In the genomic region with DNA sequence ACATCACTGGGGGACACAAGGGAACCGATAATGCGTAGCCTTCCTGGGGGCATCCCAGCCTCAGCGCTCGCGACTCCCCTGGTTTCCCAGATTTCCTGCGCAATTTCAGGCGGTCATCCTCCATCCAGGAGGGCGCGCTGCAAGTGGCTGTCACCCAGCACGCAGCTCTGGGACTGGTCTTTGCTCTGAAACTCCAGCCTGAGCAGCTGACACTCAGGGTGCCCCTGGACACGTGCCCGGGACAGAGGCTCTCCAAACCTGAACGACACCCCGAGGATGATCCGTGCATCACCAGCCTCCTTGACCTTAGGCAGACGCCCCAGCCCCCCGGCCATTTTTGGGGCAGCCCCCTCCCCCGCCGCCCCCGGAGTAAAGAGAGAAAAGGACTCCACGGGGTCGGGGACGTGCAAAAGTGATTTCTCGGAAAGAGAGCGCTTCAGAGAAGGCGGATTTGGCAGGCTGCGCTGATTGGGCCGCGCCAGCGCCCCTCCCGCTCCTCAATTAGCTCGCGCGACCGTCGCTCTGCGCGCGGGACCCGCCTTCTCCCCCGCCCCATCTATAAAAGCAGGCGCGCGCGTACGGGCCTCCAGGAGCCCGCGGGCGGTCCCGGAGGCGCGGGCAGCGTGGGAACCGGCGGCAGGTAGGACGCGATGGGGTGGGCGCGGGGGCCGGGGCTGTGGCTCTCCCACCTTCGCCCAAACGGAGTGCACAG, we compare ENCODE assay signal across 8 mouse cellular contexts. TPM values are rescaled to one million over a fixed set of nuclear protein-coding genes. Genes with fewer than 3 reads are reported as not detected.
DNase-seq lines count a peak whose midpoint lies in the region; ATAC-seq and TF ChIP-seq lines count a peak whose summit lies in the region.

Gene Irf8 (plus strand): TSS at position 589 of the 712 bp plus-strand sequence.

- peak; percentile 78 for ATAC-seq in frontal cortex, adult (ENCODE audit: low TSS enrichment)
- peak; percentile 91 for ATAC-seq in neural tube, embryonic 15.5 days (ENCODE audit: low FRiP score)

- peak; percentile 24; the same call in 1 of the 2 replicates for TF ChIP-seq CTCF in layer of hippocampus, adult 2 months (conservative IDR thresholded peaks at IDR 0.05)
- no peak for TF ChIP-seq CTCF in lung, adult 2 months (IDR thresholded peaks at IDR 0.05; ENCODE audit: insufficient read depth, low read length)
- no peak for TF ChIP-seq CTCF in testis, adult 2 months (IDR thresholded peaks at IDR 0.05; ENCODE audit: control insufficient read depth, insufficient read depth, insufficient replicate concordance, low read depth, low read length)

- H3K9me3 ChIP-seq in neural tube, embryonic 15.5 days (replicated peaks) = no peaks in the 10 kb centered on the region

- TF ChIP-seq POLR2A in lung, adult 2 months (IDR thresholded peaks at IDR 0.05; ENCODE audit: borderline replicate concordance, extremely low read depth, low read depth, low read length) = peak; percentile 84
- peak; percentile 51; the same call in 1 of the 2 replicates for TF ChIP-seq POLR2A in testis, adult 2 months (IDR thresholded peaks at IDR 0.05; ENCODE audit: control insufficient read depth, low read depth, low read length)

- H3K27me3 ChIP-seq in neural tube, embryonic 15.5 days (replicated peaks) = peaks cover 44% of the 10 kb centered on the region
- H3K27me3 ChIP-seq in testis, adult 2 months (ENCODE audit: control insufficient read depth, insufficient read depth, low read length) = no peaks in the 10 kb centered on the region; the same call in 1 of the 2 replicates

- no peaks in the 10 kb centered on the region for H3K36me3 ChIP-seq in neural tube, embryonic 15.5 days
- no peaks in the 10 kb centered on the region for H3K36me3 ChIP-seq in testis, adult 2 months (ENCODE audit: control insufficient read depth, insufficient read depth, low read length)

- DNase-seq in ES-CJ7 (ENCODE audit: low read depth, low spot score) = peak; percentile 86
- DNase-seq in cerebellum, adult 9-10 months = peak; percentile 11
- DNase-seq in heart, postnatal 4 days = peak; percentile 91
- DNase-seq in layer of hippocampus, adult 2 months (ENCODE audit: low spot score in 2 of 2) = peak; percentile 72 to 82
- DNase-seq in lung, adult 2 months = peak; percentile 86

- H3K9ac ChIP-seq in neural tube, embryonic 15.5 days (replicated peaks) = peak within 1 kb of the TSS; percentile 51

- H3K4me2 ChIP-seq in neural tube, embryonic 15.5 days = peak within 1 kb of the TSS; percentile 99

- H3K4me3 ChIP-seq in layer of hippocampus, adult 2 months = peak within 1 kb of the TSS; percentile 63
- H3K4me3 ChIP-seq in lung, adult 2 months (replicated peaks; ENCODE audit: extremely low read depth, low read depth, low read length) = peak within 1 kb of the TSS; percentile 67
- H3K4me3 ChIP-seq in neural tube, embryonic 15.5 days (replicated peaks) = peak within 1 kb of the TSS; percentile 59
- peak within 1 kb of the TSS; percentile 38 for H3K4me3 ChIP-seq in testis, adult 2 months (ENCODE audit: control insufficient read depth, low read depth, low read length)

- peak within 1 kb of the TSS; percentile 15; the same call in 1 of the 2 replicates for H3K27ac ChIP-seq in layer of hippocampus, adult 2 months
- H3K27ac ChIP-seq in neural tube, embryonic 15.5 days (replicated peaks) = no peak within 1 kb of the TSS
- H3K27ac ChIP-seq in testis, adult 2 months (ENCODE audit: control insufficient read depth, insufficient read depth, low read depth, low read length) = peak within 1 kb of the TSS; percentile 40; the same call in 1 of the 2 replicates

- peaks cover 7% of the 10 kb centered on the region for H3K4me1 ChIP-seq in lung, adult 2 months (ENCODE audit: control insufficient read depth, insufficient read depth, low read length)
- H3K4me1 ChIP-seq in neural tube, embryonic 15.5 days = peaks cover 19% of the 10 kb centered on the region
- H3K4me1 ChIP-seq in testis, adult 2 months (ENCODE audit: control insufficient read depth, insufficient read depth, low read length) = peaks cover 13% of the 10 kb centered on the region

- 1% methylated on average over 62 of the region's 62 CpGs for WGBS in lung, adult 2 months
- under 1% methylated on average over 60 of the region's 62 CpGs for whole genome bisulfite sequencing in neural tube, embryonic 15.5 days

RNA-seq across cellular contexts. Expression of gene Irf8, which starts in this region (rescaled TPM):
- 1 to 10 TPM; 8.4 to 9.7 TPM for total RNA-seq in heart, postnatal 4 days (2021)
- total RNA-seq in layer of hippocampus, adult 2 months (2021) = 1 to 10 TPM; 4.7 to 5.2 TPM
- 38.6 and 44.7 TPM in 2 replicates for polyA plus RNA-seq in lung, adult 2 months (2012; rRNA removed)
- polyA plus RNA-seq in neural tube, embryonic 15.5 days (2015; fragmentation: Nextera tagmentation; extraction: Ambion mirVana) = 4.9 and 18.4 TPM in 2 replicates
- 2.9 and 3.4 TPM in 2 replicates for polyA plus RNA-seq in testis, adult 2 months (2012; rRNA removed)

Comparison
In these comparisons a context has a peak if more than half of its experiments do, and no peak if none do; other contexts are left out.
1. DNase-seq: peak in every context shown above with its lines; median percentile 91 in heart, postnatal 4 days; 86 in ES-CJ7; 86 in lung, adult 2 months; 77 in layer of hippocampus, adult 2 months; 11 in cerebellum, adult 9-10 months.